Mouse (Mus musculus) small intestine, adult 2 months (tissue): ENCODE data around the gene Rbm19.

Experiments
- CTCF ChIP-seq: fragments of 200-500 bp; IDR thresholded peaks from 2 replicates; pipeline ENCODE4 v1.5.1; 2012; ENCODE audit warnings: low read depth, mild to moderate bottlenecking, control low read depth, inconsistent platforms, low read length, moderate library complexity, mixed read lengths; ENCODE audit not compliant: insufficient replicate concordance, insufficient read length; ENCODE audit errors: extremely low read depth
- POLR2A ChIP-seq: fragments of 200-500 bp; IDR thresholded peaks from 2 replicates; pipeline ENCODE4 v1.6.1; 2012; ENCODE audit warnings: low read depth, mild to moderate bottlenecking, control low read depth, inconsistent platforms, low read length, moderate library complexity

GRCm38 (mm10) chr5:120163428-120163827 lies 47.2 kb downstream of the Rbm19 start:
- no peak for TF ChIP-seq CTCF
- TF ChIP-seq POLR2A = no peak
